In genomic region chr16:32609401-32609779, GRCm38 (mm10) we compare ENCODE assay signal across 8 mouse cellular contexts. TPM values are rescaled to one million over a fixed set of nuclear protein-coding genes. Genes with fewer than 3 reads are reported as not detected.
DNase-seq lines count a peak whose midpoint lies in the region; ATAC-seq and TF ChIP-seq lines count a peak whose summit lies in the region.

No protein-coding gene starts in this region.

- no peak for TF ChIP-seq CTCF in cortical plate, adult 2 months (IDR thresholded peaks at IDR 0.05; ENCODE audit: extremely low read depth, insufficient read depth, low read length)

- H3K79me2 ChIP-seq in myocyte (ENCODE audit: control insufficient read depth, insufficient read depth): peaks cover 48% of the 10 kb centered on the region

- H3K27ac ChIP-seq in lung, embryonic 15.5 days: peak overlapping the region; percentile 82
- H3K27ac ChIP-seq in cortical plate, adult 2 months (ENCODE audit: insufficient read depth, low read length): peak overlapping the region; percentile 79; the same call in 1 of the 2 replicates
- H3K27ac ChIP-seq in intestine, embryonic 14.5 days (ENCODE audit: low read depth): peak overlapping the region; percentile 88; the same call in 1 of the 2 replicates

- no peak for ATAC-seq in lung, embryonic 15.5 days (ENCODE audit: borderline replicate concordance, extremely low read depth, low FRiP score, low TSS enrichment)
- ATAC-seq in intestine, embryonic 14.5 days (replicated peaks; ENCODE audit: low FRiP score, low TSS enrichment, low read depth): no peak

- peaks cover under 1% of the 10 kb centered on the region; the same call in 1 of the 2 replicates for H3K36me3 ChIP-seq in lung, embryonic 15.5 days
- peaks cover 4% of the 10 kb centered on the region for H3K36me3 ChIP-seq in intestine, embryonic 14.5 days (ENCODE audit: control insufficient read depth, insufficient read depth, low read length)
- no peaks in the 10 kb centered on the region for H3K36me3 ChIP-seq in myocyte (ENCODE audit: control insufficient read depth, insufficient read depth)

- H3K4me3 ChIP-seq in lung, embryonic 15.5 days: peak overlapping the region; percentile 69
- peak overlapping the region; percentile 84 for H3K4me3 ChIP-seq in cortical plate, adult 2 months (ENCODE audit: insufficient read depth, low read length)
- peak overlapping the region; percentile 59 for H3K4me3 ChIP-seq in intestine, embryonic 14.5 days (ENCODE audit: low read depth, low read length)
- peak overlapping the region; percentile 72 for H3K4me3 ChIP-seq in myocyte

- H3K27me3 ChIP-seq in lung, embryonic 15.5 days: no peaks in the 10 kb centered on the region
- H3K27me3 ChIP-seq in intestine, embryonic 14.5 days (replicated peaks; ENCODE audit: control insufficient read depth, insufficient read depth, low read length): no peaks in the 10 kb centered on the region
- no peaks in the 10 kb centered on the region for H3K27me3 ChIP-seq in myocyte (ENCODE audit: control insufficient read depth, insufficient read depth, insufficient read length)

- DNase-seq in lung, postnatal 25 days (ENCODE audit: low spot score): no peak
- DNase-seq in intestine, embryonic 14.5 days (ENCODE audit: low spot score): no peak
- no peak for DNase-seq in thymus, adult 18-20 months
- no peak for DNase-seq in lung, postnatal 36 days
- no peak for DNase-seq in spleen, postnatal 10 days (ENCODE audit: low spot score in 2 of 2)

- H3K9me3 ChIP-seq in lung, embryonic 15.5 days: no peaks in the 10 kb centered on the region
- no peaks in the 10 kb centered on the region for H3K9me3 ChIP-seq in intestine, embryonic 14.5 days (ENCODE audit: control insufficient read depth, low read length)

- H3K9ac ChIP-seq in lung, embryonic 15.5 days: peak overlapping the region; percentile 59
- peak overlapping the region; percentile 62 for H3K9ac ChIP-seq in intestine, embryonic 14.5 days (ENCODE audit: low read length)

- H3K4me2 ChIP-seq in lung, embryonic 15.5 days: peak overlapping the region; percentile 90
- H3K4me2 ChIP-seq in intestine, embryonic 14.5 days (ENCODE audit: low read length): peak overlapping the region; percentile 73
- H3K4me2 ChIP-seq in myocyte (ENCODE audit: low read depth): peak overlapping the region; percentile 96

- TF ChIP-seq POLR2A in cortical plate, adult 2 months (IDR thresholded peaks at IDR 0.05; ENCODE audit: extremely low read depth, insufficient read depth, low read length): no peak
- TF ChIP-seq POLR2A in myocyte (IDR thresholded peaks at IDR 0.05; ENCODE audit: insufficient read length, low read depth): no peak

- peaks cover 10% of the 10 kb centered on the region; the same call in 1 of the 2 replicates for H3K4me1 ChIP-seq in lung, embryonic 15.5 days
- peaks cover 1% of the 10 kb centered on the region; the same call in 1 of the 2 replicates for H3K4me1 ChIP-seq in cortical plate, adult 2 months (ENCODE audit: control insufficient read depth, insufficient read depth, low read length)
- H3K4me1 ChIP-seq in intestine, embryonic 14.5 days (replicated peaks; ENCODE audit: control insufficient read depth, insufficient read depth, low read length): no peaks in the 10 kb centered on the region

- H3ac ChIP-seq in myocyte (ENCODE audit: control insufficient read depth, insufficient read length): peak overlapping the region; percentile 38

- under 1% methylated on average over 14 of the region's 14 CpGs for WGBS in lung, embryonic 15.5 days
- under 1% methylated on average over 14 of the region's 14 CpGs for WGBS in intestine, embryonic 14.5 days

TF ChIP-seq in myocyte, 11 proteins besides CTCF, POLR2A, EP300 and RAD21:
- TF ChIP-seq SRF (IDR thresholded peaks at IDR 0.05; ENCODE audit: control insufficient read depth, insufficient read length, low read depth): no peak
- TF ChIP-seq MAX (IDR thresholded peaks at IDR 0.05; ENCODE audit: low read depth): no peak
- TF ChIP-seq USF1 (IDR thresholded peaks at IDR 0.05; ENCODE audit: low read depth): no peak
- TF ChIP-seq CEBPB (IDR thresholded peaks at IDR 0.05; ENCODE audit: insufficient read depth, poor library complexity, severe bottlenecking): no peak
- no peak for TF ChIP-seq POLR2AphosphoS2 (IDR thresholded peaks at IDR 0.05; ENCODE audit: insufficient read length, low read depth)
- TF ChIP-seq MYOD1 (IDR thresholded peaks at IDR 0.05; ENCODE audit: control insufficient read depth in 1 of 3, insufficient read length in 2 of 3, low read depth in 2 of 3): no peak

RNA-seq across cellular contexts. Expression of gene Tfrc, which starts 0.7 kb away (rescaled TPM):
- 50.5 and 53.8 TPM in 2 replicates for polyA plus RNA-seq in lung, embryonic 15.5 days (2015; fragmentation: Nextera tagmentation; extraction: Ambion mirVana)
- polyA plus RNA-seq in cortical plate, adult 2 months (2012; rRNA removed): 77.7 and 82.2 TPM in 2 replicates
- polyA plus RNA-seq in intestine, embryonic 14.5 days (2014; fragmentation: Nextera tagmentation; extraction: Ambion mirVana): 140 and 162 TPM in 2 replicates
- polyA plus RNA-seq in myocyte (2012; fragmentation: generic; extraction: Trizol): 55.4 TPM

RNA-seq across cellular contexts. Expression of gene Tnk2, which starts 34.3 kb away (rescaled TPM):
- 17.2 and 17.6 TPM in 2 replicates for polyA plus RNA-seq in lung, embryonic 15.5 days (2015; fragmentation: Nextera tagmentation; extraction: Ambion mirVana)
- 202 and 204 TPM in 2 replicates for polyA plus RNA-seq in cortical plate, adult 2 months (2012; rRNA removed)
- 11.1 and 13.0 TPM in 2 replicates for polyA plus RNA-seq in intestine, embryonic 14.5 days (2014; fragmentation: Nextera tagmentation; extraction: Ambion mirVana)
- polyA plus RNA-seq in myocyte (2012; fragmentation: generic; extraction: Trizol): 35.0 TPM
